ENCODE assay signal across 8 mouse cellular contexts in the genomic region with DNA sequence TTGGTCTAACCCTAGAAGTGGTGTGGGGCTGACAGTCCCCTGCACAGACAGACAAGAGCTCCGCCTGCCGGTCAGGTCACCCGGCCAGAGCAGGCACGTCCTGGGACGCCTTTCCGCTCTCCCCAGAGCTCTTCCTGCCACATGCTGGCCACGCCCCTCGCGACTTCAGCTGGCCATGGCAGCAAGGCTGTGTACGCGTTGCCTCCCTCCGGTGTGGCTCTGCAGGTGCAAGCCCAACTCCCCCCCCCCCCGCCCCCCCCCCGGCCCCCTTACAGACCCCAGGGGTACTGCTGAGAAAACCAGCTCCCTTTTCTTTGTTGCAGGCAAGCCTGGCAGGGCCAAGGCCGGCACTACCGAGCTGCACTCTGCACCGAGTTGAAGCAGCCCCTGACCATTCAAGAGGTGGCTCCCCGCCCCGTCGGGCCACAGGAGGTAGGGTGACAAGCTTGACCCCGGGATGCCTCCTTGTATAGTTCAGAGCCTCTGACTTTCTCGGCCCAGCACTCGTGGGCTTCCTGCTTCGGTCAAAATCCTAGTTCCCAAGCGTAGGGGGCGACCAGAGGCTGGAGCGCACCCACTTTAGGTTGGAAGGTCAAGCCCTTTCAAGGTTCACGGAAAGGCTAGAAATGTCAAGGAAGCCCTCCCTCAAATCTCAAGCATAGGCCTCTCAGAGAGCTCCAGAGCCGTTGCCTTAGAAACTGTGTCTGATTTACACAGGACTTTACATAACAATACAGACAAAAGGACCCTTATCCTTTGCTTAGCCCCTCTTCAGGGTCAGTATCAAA. TPM values are rescaled to one million over a fixed set of nuclear protein-coding genes. Genes with fewer than 3 reads are reported as not detected.
DNase-seq lines count a peak whose midpoint lies in the region; ATAC-seq and TF ChIP-seq lines count a peak whose summit lies in the region.

TSS of gene Cryzl2 (plus strand) at position 157 of the 788 bp plus-strand sequence.

- H3K9ac ChIP-seq in forebrain, embryonic 16.5 days (replicated peaks; ENCODE audit: low read depth, low read length) = 0 out of 2 replicates have a peak within 1 kb of the TSS, but pooled peaks have one; percentile 33
- peak within 1 kb of the TSS; percentile 60 for H3K9ac ChIP-seq in limb, embryonic 11.5 days (ENCODE audit: low read length)

- H3K9me3 ChIP-seq in forebrain, embryonic 16.5 days (ENCODE audit: control insufficient read depth, low read length) = no peaks in the 10 kb centered on the region
- no peaks in the 10 kb centered on the region for H3K9me3 ChIP-seq in limb, embryonic 11.5 days (ENCODE audit: control insufficient read depth, low read length)
- H3K9me3 ChIP-seq in midbrain, embryonic 10.5 days (replicated peaks) = no peaks in the 10 kb centered on the region

- TF ChIP-seq POLR2A in spleen, adult 2 months (IDR thresholded peaks at IDR 0.05; ENCODE audit: low read depth, low read length) = no peak

- H3K27me3 ChIP-seq in forebrain, embryonic 16.5 days (replicated peaks; ENCODE audit: control insufficient read depth, insufficient read depth, low read length) = no peaks in the 10 kb centered on the region
- H3K27me3 ChIP-seq in limb, embryonic 11.5 days (ENCODE audit: control insufficient read depth, insufficient read depth, low read length) = no peaks in the 10 kb centered on the region
- peaks cover 15% of the 10 kb centered on the region for H3K27me3 ChIP-seq in midbrain, embryonic 10.5 days (ENCODE audit: low read depth, poor library complexity, severe bottlenecking)
- no peaks in the 10 kb centered on the region for H3K27me3 ChIP-seq in spleen, adult 2 months (ENCODE audit: control insufficient read depth, insufficient read depth, low read length)

- ATAC-seq in forebrain, embryonic 16.5 days = peak; percentile 90
- peak; percentile 97 to 99 for ATAC-seq in hematopoietic stem cell, adult 5-6 weeks (replicated peaks in 1 of 2; ENCODE audit: insufficient read depth in 1 of 2, low FRiP score in 2 of 2, low TSS enrichment in 1 of 2, low read depth in 1 of 2, poor library complexity in 2 of 2, severe bottlenecking in 2 of 2)
- peak; percentile 86 for ATAC-seq in limb, embryonic 11.5 days (ENCODE audit: insufficient number of reproducible peaks, low FRiP score, low TSS enrichment, low read depth)

- WGBS in forebrain, embryonic 16.5 days = 4% methylated on average over 29 of the region's 29 CpGs
- WGBS in limb, embryonic 11.5 days = 12% methylated on average over 27 of the region's 29 CpGs
- 1% methylated on average over 28 of the region's 29 CpGs for WGBS in midbrain, embryonic 10.5 days
- WGBS in spleen, adult 2 months = 19% methylated on average over 26 of the region's 29 CpGs

- TF ChIP-seq CTCF in spleen, adult 2 months (IDR thresholded peaks at IDR 0.05; ENCODE audit: extremely low read depth, insufficient read depth, insufficient read length, insufficient replicate concordance) = peak; percentile 79

- peak; percentile 35 for DNase-seq in T-cell, adult 2 months (ENCODE audit: low spot score)
- peak; percentile 67 for DNase-seq in c-Kit-positive CD71-negative TER-119-negative erythroid progenitor cells, embryonic 14.5 days (ENCODE audit: low read depth)
- peak; percentile 87 for DNase-seq in limb, embryonic 11.5 days (ENCODE audit: low spot score)
- DNase-seq in midbrain, embryonic 10.5 days (ENCODE audit: low spot score) = peak; percentile 92
- DNase-seq in spleen, adult 2 months (ENCODE audit: low read depth in 1 of 2, low spot score in 2 of 2) = peak; percentile 33 to 79
- DNase-seq in adipocyte (ENCODE audit: low spot score) = no peak

- peak within 1 kb of the TSS; percentile 50 for H3K4me2 ChIP-seq in forebrain, embryonic 16.5 days (ENCODE audit: low read length)
- peak within 1 kb of the TSS; percentile 46 for H3K4me2 ChIP-seq in limb, embryonic 11.5 days (ENCODE audit: low read depth, severe bottlenecking)

- peak within 1 kb of the TSS; percentile 29 for H3K4me3 ChIP-seq in forebrain, embryonic 16.5 days (replicated peaks; ENCODE audit: low read length)
- peak within 1 kb of the TSS; percentile 30 for H3K4me3 ChIP-seq in limb, embryonic 11.5 days (ENCODE audit: low read depth, low read length)
- H3K4me3 ChIP-seq in midbrain, embryonic 10.5 days = peak within 1 kb of the TSS; percentile 52
- H3K4me3 ChIP-seq in spleen, adult 2 months (ENCODE audit: extremely low read depth, insufficient read depth, insufficient read length) = peak within 1 kb of the TSS; percentile 46

- peaks cover 4% of the 10 kb centered on the region; the same call in 1 of the 2 replicates for H3K4me1 ChIP-seq in forebrain, embryonic 16.5 days (replicated peaks; ENCODE audit: control insufficient read depth, insufficient read depth, low read length)
- H3K4me1 ChIP-seq in limb, embryonic 11.5 days (ENCODE audit: control insufficient read depth, insufficient read depth, low read length) = 0 out of 2 replicates have a peak, but pooled peaks cover 6% of the 10 kb centered on the region
- peaks cover 32% of the 10 kb centered on the region for H3K4me1 ChIP-seq in midbrain, embryonic 10.5 days
- H3K4me1 ChIP-seq in spleen, adult 2 months (ENCODE audit: control insufficient read depth, insufficient read depth, insufficient read length) = no peaks in the 10 kb centered on the region

- no peaks in the 10 kb centered on the region for H3K36me3 ChIP-seq in forebrain, embryonic 16.5 days (ENCODE audit: control insufficient read depth, insufficient read depth)
- no peaks in the 10 kb centered on the region for H3K36me3 ChIP-seq in limb, embryonic 11.5 days (ENCODE audit: control insufficient read depth, insufficient read depth, low read length)
- no peaks in the 10 kb centered on the region for H3K36me3 ChIP-seq in midbrain, embryonic 10.5 days
- no peaks in the 10 kb centered on the region for H3K36me3 ChIP-seq in spleen, adult 2 months (ENCODE audit: control insufficient read depth, insufficient read depth, low read length)

- no peak within 1 kb of the TSS for H3K27ac ChIP-seq in forebrain, embryonic 16.5 days (ENCODE audit: low read length)
- H3K27ac ChIP-seq in limb, embryonic 11.5 days (replicated peaks; ENCODE audit: low read depth, low read length) = no peak within 1 kb of the TSS
- H3K27ac ChIP-seq in midbrain, embryonic 10.5 days (replicated peaks) = peak within 1 kb of the TSS; percentile 88
- no peak within 1 kb of the TSS for H3K27ac ChIP-seq in spleen, adult 2 months (ENCODE audit: insufficient read depth, low read length)

RNA-seq across cellular contexts. Expression of gene Cryzl2, which starts in this region (rescaled TPM):
- 4.7 and 6.3 TPM in 2 replicates for polyA plus RNA-seq in forebrain, embryonic 16.5 days (2015; fragmentation: Nextera tagmentation; extraction: Ambion mirVana)
- total RNA-seq in hematopoietic stem cell, adult 5-6 weeks (2017) = 25.6 and 35.2 TPM in 2 replicates
- 6.4 and 8.6 TPM in 2 replicates for polyA plus RNA-seq in limb, embryonic 11.5 days (2014; fragmentation: Nextera tagmentation; extraction: Ambion mirVana)
- 6.4 and 7.3 TPM in 2 replicates for polyA plus RNA-seq in midbrain, embryonic 10.5 days (2016; fragmentation: Nextera tagmentation; extraction: Ambion mirVana)
- polyA plus RNA-seq in spleen, adult 2 months (2012; rRNA removed) = 8.0 and 11.1 TPM in 2 replicates
